Mouse (Mus musculus) right cerebral cortex, postnatal 25 days (tissue): ENCODE results near the gene Umod.

ENCODE experiments used
- DNase-seq: peaks from one replicate; pipeline ENCODE4 v3.0.0; 2022

Gene Umod

DNA sequence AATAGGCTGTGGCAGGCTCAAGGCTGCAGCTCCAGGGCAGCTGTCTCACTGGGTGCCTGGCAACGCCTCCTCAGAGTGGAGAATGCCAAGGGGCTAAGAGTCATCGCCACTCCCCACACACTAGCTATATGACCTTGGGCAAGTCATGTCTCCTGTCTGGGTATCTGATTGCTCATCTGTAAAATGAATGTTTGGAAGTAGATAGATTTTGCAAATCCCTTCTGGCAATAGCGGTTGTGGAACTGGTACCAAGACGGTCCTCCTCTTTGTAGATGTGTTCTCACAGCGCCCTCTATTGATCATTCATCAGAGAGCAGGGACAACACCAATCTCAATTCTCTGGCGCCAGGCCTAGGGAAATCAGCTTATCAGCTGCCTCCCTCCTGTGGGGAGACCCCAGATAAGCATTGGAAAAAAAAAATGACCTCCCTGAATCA, 51.9 kb downstream of the Umod start:
- DNase-seq = peak; percentile 55

DNA sequence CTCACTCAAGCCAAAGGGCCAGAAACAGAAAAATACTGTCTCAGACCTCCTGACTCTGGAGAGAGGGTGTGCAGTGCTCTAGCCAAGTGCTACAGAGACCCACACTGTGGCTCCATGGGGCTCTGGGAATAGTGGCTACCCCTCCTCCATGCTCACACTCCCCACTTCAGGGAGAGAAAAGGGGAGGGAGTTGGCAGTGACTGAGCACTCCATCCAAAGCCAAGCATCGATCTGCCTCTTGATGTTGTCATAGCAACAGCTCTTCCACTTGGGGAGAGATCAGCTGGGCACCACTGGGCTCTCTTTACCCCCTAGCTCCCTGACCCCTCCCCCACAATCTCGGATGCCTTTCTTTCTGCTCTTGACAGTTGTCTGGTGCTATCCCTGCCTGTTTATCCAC, 58.4 kb downstream of the Umod start:
- DNase-seq = no peak

GRCm38 (mm10) chr7:119418523-119418922, 60.6 kb downstream of the Umod start:
- no peak for DNase-seq
